Mouse (Mus musculus): ENCODE results near the gene Edn2.

DNA sequence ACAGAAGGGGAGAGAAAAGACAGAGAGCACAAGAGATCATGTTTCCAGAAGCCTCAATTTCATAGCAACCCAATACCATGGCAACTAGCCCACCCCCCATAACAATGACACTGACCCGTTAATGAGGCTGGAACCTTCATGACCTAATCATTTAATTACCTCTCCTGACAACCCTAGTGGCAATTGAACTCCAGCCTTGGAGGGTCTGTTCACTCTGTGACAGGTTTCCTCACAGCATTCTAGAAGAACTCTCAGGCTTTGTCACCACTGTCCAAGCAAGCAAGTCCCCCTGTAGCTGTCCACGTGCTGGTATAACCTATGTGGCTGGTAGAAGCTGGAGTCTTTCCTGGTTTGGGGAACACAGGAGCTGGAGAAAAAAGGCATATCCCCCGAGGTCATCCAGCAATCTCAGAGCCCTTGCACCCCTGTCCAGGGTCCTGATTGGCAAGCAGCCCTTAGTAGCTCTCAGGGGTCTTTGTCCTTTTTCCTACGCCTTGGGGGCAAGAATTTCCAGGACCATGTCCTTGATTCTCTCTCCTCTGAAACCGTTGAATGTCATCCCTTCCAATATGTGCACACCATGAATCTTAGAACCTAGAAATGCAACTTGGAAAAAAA, 23.5 kb downstream of the Edn2 start:
- TF ChIP-seq POLR2A (IDR thresholded peaks at IDR 0.05; ENCODE audit: control insufficient read depth, low read depth, low read length) (no peak), CTCF (IDR thresholded peaks at IDR 0.05; ENCODE audit: control insufficient read depth, insufficient read depth, insufficient replicate concordance, low read depth, low read length) (no peak)

Data from testis, adult 2 months (tissue).